Mouse (Mus musculus) neural tube, embryonic 14.5 days (tissue): ENCODE results near the gene 9130008F23Rik. TPM values are rescaled to one million over a fixed set of nuclear protein-coding genes. Genes with fewer than 3 reads are reported as not detected.

Source experiments
- ATAC-seq: fragments of 200-750 bp; cut with Nextera tagmentation; 2 replicates; pipeline ENCODE4 v1.8.0; 2017; ENCODE audit warnings: low read depth, mild to moderate bottlenecking, moderate TSS enrichment, moderate library complexity
- H3K27ac ChIP-seq: fragments of 300-500 bp; sonication (generic); 2 replicates; pipeline ENCODE4 v1.5.1; 2014; ENCODE audit warnings: low read depth, mild to moderate bottlenecking, control low read depth, low read length, moderate library complexity, mixed read lengths
- H3K27me3 ChIP-seq: fragments of 300-500 bp; sonication (generic); 2 replicates; pipeline ENCODE4 v1.6.1; 2014; ENCODE audit warnings: low read length; ENCODE audit not compliant: control insufficient read depth, insufficient read depth
- H3K36me3 ChIP-seq: fragments of 300-500 bp; sonication (generic); 2 replicates; pipeline ENCODE4 v1.6.1; 2014; ENCODE audit warnings: low read length, mixed read lengths; ENCODE audit not compliant: control insufficient read depth, insufficient read depth
- H3K4me1 ChIP-seq: fragments of 300-500 bp; sonication (generic); 2 replicates; pipeline ENCODE4 v1.6.1; 2014; ENCODE audit warnings: low read length; ENCODE audit not compliant: control insufficient read depth, insufficient read depth
- H3K4me2 ChIP-seq: fragments of 300-500 bp; sonication (generic); 2 replicates; pipeline ENCODE4 v1.6.1; 2014; ENCODE audit warnings: mild to moderate bottlenecking, low read depth, low read length, control low read depth
- H3K4me3 ChIP-seq: fragments of 300-500 bp; sonication (generic); 2 replicates; pipeline ENCODE4 v1.5.1; 2014; ENCODE audit warnings: low read depth, low read length, control low read depth, mixed read lengths
- H3K9ac ChIP-seq: fragments of 300-500 bp; sonication (generic); replicated peaks from 2 replicates; pipeline ENCODE4 v1.6.1; 2014; ENCODE audit warnings: low read depth, mild to moderate bottlenecking, control low read depth, low read length, mixed read lengths
- H3K9me3 ChIP-seq: fragments of 300-500 bp; sonication (generic); 2 replicates; pipeline ENCODE4 v1.6.1; 2016; ENCODE audit warnings: low read length; ENCODE audit not compliant: control insufficient read depth
- WGBS: fragments of 180-500 bp; shearing (Covaris S2); extraction: QIAGEN DNeasy Blood & Tissue Kit; methylation state at CpG from one replicate; pipeline ENCODE4 v1.1.7; 2014; 5-methylcytosine and 5-hydroxymethylcytosine counted together
- polyA plus RNA-seq: library from polyadenylated mRNA; unstranded; fragments of >200 nt; fragmentation: Nextera tagmentation; extraction: Ambion mirVana; gene quantifications from 2 replicates; pipeline ENCODE4 v1.2.1, GENCODE M21; 2014

Gene 9130008F23Rik
- polyA plus RNA-seq, 1 experiment from 2014 or later: 0.59 TPM

DNA sequence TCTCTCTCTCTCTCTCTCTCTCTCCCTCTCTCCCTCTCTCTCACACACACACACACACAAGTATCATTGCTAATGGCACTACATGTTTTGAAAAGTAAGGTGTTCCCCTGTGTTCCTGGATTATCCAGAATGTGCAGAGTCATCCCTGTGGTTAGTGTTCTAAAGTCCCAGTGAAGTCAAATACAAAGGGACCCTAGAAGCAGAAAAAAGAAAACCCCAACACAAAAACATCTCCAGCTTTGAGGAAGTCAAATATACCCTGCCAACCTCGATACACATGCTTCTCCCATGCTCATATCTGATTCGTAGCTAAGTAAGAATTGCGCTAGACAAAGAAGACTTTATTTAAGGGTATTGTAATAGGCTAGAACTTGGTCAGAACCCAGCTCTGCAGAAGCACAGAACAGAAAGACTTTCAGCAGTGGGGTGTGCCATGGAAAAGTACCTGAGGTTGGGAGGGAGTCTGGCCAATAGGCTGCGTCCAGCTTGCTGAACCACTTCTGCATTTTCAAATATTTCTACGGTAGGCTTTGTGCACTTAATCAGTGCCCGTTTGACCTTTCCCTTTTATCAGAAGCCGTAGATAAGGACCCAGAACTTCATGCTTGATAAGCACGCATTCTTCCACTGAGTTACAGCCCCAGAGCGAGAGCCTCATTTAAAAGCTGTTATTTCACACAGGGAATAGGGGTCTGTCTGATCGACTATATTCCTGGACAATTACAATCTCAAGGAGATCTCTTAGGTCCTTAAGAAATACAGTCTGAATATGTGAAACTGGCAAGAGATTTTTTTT lies 11.2 kb downstream of the 9130008F23Rik start:
- ATAC-seq: no peak
- 79% methylated on average over 10 of the region's 10 CpGs for WGBS
- no peak overlapping the region for H3K27ac ChIP-seq
- H3K9ac ChIP-seq: no peak overlapping the region
- no peak overlapping the region for H3K4me3 ChIP-seq
- no peaks in the 10 kb centered on the region for H3K36me3 ChIP-seq
- no peaks in the 10 kb centered on the region for H3K9me3 ChIP-seq
- no peaks in the 10 kb centered on the region for H3K27me3 ChIP-seq
- H3K4me2 ChIP-seq: no peak overlapping the region
- no peaks in the 10 kb centered on the region for H3K4me1 ChIP-seq

DNA sequence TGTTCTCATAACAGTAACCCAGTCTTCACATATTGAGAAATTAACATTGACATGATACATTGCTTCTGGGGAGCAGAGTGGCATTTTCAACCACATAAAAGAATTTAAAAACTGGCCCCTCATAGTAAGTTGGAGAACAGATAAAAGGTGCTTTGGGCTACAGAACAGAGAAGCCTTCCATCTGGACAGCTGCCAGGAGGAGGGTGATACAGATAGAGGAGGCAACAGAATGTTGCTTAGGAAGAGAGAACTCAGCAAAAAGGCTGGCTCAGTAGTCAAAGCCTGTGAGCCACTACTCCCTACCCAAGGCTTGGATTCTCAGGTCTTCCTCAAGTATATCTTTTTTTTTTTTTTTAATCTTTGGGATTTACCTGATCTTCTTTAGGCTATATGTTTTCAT lies 25.3 kb downstream of the 9130008F23Rik start:
- ATAC-seq: no peak
- Histone ChIP-seq H3K4me3 (no peak overlapping the region), H3K9me3 (no peaks in the 10 kb centered on the region), H3K4me1 (no peaks in the 10 kb centered on the region), H3K27me3 (no peaks in the 10 kb centered on the region), H3K9ac (no peak overlapping the region), H3K27ac (no peak overlapping the region), H3K36me3 (no peaks in the 10 kb centered on the region), H3K4me2 (no peak overlapping the region)

DNA sequence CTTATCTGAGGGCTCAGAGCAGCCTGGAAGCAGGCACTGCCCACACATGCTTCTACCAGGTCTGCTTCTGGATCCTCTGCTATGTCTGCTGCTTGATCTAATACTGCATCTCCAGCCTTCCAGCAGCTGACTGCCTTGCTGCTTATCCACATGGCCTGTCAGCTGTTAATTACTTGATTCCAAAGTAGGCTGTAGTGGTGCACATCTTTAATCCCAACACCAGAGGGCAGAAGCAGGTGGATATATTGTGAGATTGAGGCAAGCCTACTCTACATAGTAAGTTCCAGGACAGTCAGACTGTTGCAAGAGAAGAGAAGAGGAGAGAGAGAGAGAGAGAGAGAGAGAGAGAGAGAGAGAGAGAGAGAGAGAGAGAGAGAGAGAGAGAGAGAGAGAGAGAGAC lies 43.1 kb downstream of the 9130008F23Rik start:
- H3K27me3 ChIP-seq: no peaks in the 10 kb centered on the region
- H3K9ac ChIP-seq: no peak overlapping the region
- peak; percentile 61; the same call in 1 of the 2 replicates for ATAC-seq
- H3K4me1 ChIP-seq: no peaks in the 10 kb centered on the region
- no peak overlapping the region for H3K4me3 ChIP-seq
- H3K27ac ChIP-seq: no peak overlapping the region
- no peaks in the 10 kb centered on the region for H3K36me3 ChIP-seq
- H3K9me3 ChIP-seq: no peaks in the 10 kb centered on the region
- H3K4me2 ChIP-seq: no peak overlapping the region

DNA sequence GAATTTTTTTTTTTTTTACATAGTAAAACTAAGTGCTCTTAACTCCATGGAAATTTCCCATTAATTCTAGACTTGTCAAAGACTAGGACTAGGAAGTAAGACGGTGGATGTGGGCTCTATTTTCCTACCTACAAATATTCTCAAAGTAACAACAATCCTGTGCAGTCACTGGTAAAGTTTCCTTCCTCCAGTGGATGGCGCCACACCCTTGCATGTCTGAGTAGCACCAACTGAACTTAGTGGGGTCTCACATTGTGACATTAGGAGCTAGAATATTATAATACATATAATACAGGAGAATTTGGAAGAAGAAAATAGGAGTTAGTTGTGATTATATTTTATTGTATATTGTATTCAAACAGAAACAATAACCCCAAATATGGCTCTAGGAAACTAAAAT lies 48.5 kb downstream of the 9130008F23Rik start:
- no peak overlapping the region for H3K4me2 ChIP-seq
- WGBS: 58% methylated on average over 2 of the region's 2 CpGs
- no peak overlapping the region for H3K9ac ChIP-seq
- H3K4me3 ChIP-seq: no peak overlapping the region
- no peaks in the 10 kb centered on the region for H3K9me3 ChIP-seq
- no peaks in the 10 kb centered on the region for H3K36me3 ChIP-seq
- ATAC-seq: no peak
- H3K27ac ChIP-seq: no peak overlapping the region
- H3K27me3 ChIP-seq: no peaks in the 10 kb centered on the region
- no peaks in the 10 kb centered on the region for H3K4me1 ChIP-seq

Other genes with a start within 250 kb of the 9130008F23Rik start
- not detected in 2 replicates for gene Esp3, start 248.5 kb downstream of the 9130008F23Rik start, polyA plus RNA-seq
- not detected in 2 replicates for gene Esp1, start 153.4 kb downstream of the 9130008F23Rik start, polyA plus RNA-seq
- not detected in 2 replicates for gene Crisp2, start 73.6 kb downstream of the 9130008F23Rik start, polyA plus RNA-seq
- 0.20 and 0.57 TPM in 2 replicates for gene Rhag, start 69.4 kb downstream of the 9130008F23Rik start, polyA plus RNA-seq
- not detected in 2 replicates for gene Glyatl3, start 33.8 kb upstream of the 9130008F23Rik start, polyA plus RNA-seq
- gene Mut, start 54.1 kb upstream of the 9130008F23Rik start, polyA plus RNA-seq: 28.0 and 28.2 TPM in 2 replicates
- gene Cenpq, start 54.5 kb upstream of the 9130008F23Rik start, polyA plus RNA-seq: 7.6 and 10.7 TPM in 2 replicates